Mouse (Mus musculus) hindbrain, embryonic 15.5 days (tissue): ENCODE data around the gene Gm867. TPM values are rescaled to one million over a fixed set of nuclear protein-coding genes. Genes with fewer than 3 reads are reported as not detected.
A peak's percentile ranks its signal among the peaks of the same experiment; 100 is the strongest.

ENCODE experiments used
- ATAC-seq: fragments of 200-750 bp; cut with Nextera tagmentation; 2 replicates; pipeline ENCODE4 v1.8.0; 2017; ENCODE audit warnings: low read depth, moderate number of reproducible peaks, moderate TSS enrichment; ENCODE audit not compliant: low FRiP score
- H3K27ac ChIP-seq: fragments of 300-500 bp; sonication (generic); replicated peaks from 2 replicates; pipeline ENCODE4 v1.5.1; 2015; ENCODE audit warnings: mild to moderate bottlenecking, inconsistent platforms
- H3K27me3 ChIP-seq: fragments of 300-500 bp; sonication (generic); 2 replicates; pipeline ENCODE4 v1.6.1; 2015; ENCODE audit warnings: control low read depth, inconsistent platforms
- H3K36me3 ChIP-seq: fragments of 300-500 bp; sonication (generic); 2 replicates; pipeline ENCODE4 v1.6.1; 2015; ENCODE audit warnings: control low read depth, inconsistent platforms
- H3K4me1 ChIP-seq: fragments of 300-500 bp; sonication (generic); replicated peaks from 2 replicates; pipeline ENCODE4 v1.6.1; 2015; ENCODE audit warnings: control low read depth, inconsistent platforms
- H3K4me2 ChIP-seq: fragments of 300-500 bp; sonication (generic); 2 replicates; pipeline ENCODE4 v1.6.1; 2015; ENCODE audit warnings: moderate library complexity, mild to moderate bottlenecking, inconsistent platforms
- H3K4me3 ChIP-seq: fragments of 300-500 bp; sonication (generic); 2 replicates; pipeline ENCODE4 v1.5.1; 2015; ENCODE audit warnings: mild to moderate bottlenecking, inconsistent platforms
- H3K9ac ChIP-seq: fragments of 300-500 bp; sonication (generic); 2 replicates; pipeline ENCODE4 v1.6.1; 2015; ENCODE audit warnings: inconsistent platforms
- H3K9me3 ChIP-seq: fragments of 300-500 bp; sonication (generic); 2 replicates; pipeline ENCODE4 v1.6.1; 2016; ENCODE audit warnings: control low read depth, inconsistent platforms
- WGBS: fragments of 180-500 bp; shearing (Covaris S2); methylation state at CpG from one replicate; pipeline ENCODE4 v1.1.7; 2015; 5-methylcytosine and 5-hydroxymethylcytosine counted together
- polyA plus RNA-seq: library from polyadenylated mRNA; unstranded; fragments of >200 nt; fragmentation: Nextera tagmentation; extraction: Ambion mirVana; gene quantifications from 2 replicates; pipeline ENCODE4 v1.2.1, GENCODE M21; 2015

The Gm867 gene
- 1.1 and 1.6 TPM in 2 replicates for polyA plus RNA-seq

DNA sequence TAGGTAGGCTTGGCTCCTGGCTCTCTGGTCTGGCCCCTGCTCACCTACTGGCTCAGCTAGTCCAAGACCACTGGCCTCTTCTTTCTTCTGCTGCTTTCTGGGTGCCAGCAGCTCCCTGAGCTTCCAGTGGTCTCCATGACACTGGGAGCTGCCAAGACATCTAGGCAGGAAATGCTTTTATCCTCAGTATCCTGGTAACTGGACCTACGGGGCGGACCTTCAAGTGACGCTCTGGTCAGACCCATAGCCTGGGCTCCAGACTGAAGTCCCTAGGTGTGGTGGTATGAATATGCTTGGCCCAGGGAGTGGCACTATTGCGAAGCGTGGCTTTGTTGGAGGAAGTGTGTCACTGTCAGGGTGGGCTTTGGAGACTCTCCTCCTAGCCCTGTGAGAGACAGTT, at the start of gene Gm867:
Gene Gm867, minus strand, starts transcription at position 153 of the 400 bp plus-strand sequence.
- no peak within 1 kb of the TSS for H3K27ac ChIP-seq
- H3K9ac ChIP-seq: no peak within 1 kb of the TSS
- no peak within 1 kb of the TSS for H3K4me3 ChIP-seq
- H3K9me3 ChIP-seq: no peaks in the 10 kb centered on the region
- H3K27me3 ChIP-seq: no peaks in the 10 kb centered on the region
- WGBS: 68% methylated on average over 5 of the region's 5 CpGs
- H3K36me3 ChIP-seq: no peaks in the 10 kb centered on the region
- H3K4me2 ChIP-seq: no peak within 1 kb of the TSS
- no peak for ATAC-seq
- peaks cover 23% of the 10 kb centered on the region for H3K4me1 ChIP-seq

DNA sequence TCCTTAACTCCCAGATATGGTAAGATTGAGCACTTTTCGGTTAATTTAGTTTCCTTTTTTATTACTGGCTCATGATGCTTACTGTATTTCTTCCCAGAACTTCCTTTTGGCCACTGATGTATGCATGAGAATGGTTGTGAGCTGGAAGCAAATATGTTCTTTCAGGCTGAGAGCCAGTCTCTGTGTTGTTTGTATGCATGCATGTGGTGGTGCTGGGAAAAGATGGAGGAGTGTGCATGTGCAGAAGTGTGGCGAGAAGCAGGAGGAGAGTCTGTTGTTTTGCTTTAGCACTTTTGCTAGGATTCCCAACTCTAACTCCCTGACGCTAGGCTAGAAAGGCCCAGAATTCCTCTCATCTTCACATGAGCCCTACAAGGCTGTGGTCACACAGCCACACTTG, 39.0 kb upstream of the Gm867 start:
- no peaks in the 10 kb centered on the region for H3K27me3 ChIP-seq
- no peak overlapping the region for H3K27ac ChIP-seq
- no peaks in the 10 kb centered on the region for H3K9me3 ChIP-seq
- H3K4me3 ChIP-seq: no peak overlapping the region
- no peak overlapping the region for H3K9ac ChIP-seq
- no peaks in the 10 kb centered on the region for H3K4me1 ChIP-seq
- no peaks in the 10 kb centered on the region for H3K36me3 ChIP-seq
- WGBS: 96% methylated on average over 3 of the region's 3 CpGs
- H3K4me2 ChIP-seq: no peak overlapping the region
- ATAC-seq: no peak

DNA sequence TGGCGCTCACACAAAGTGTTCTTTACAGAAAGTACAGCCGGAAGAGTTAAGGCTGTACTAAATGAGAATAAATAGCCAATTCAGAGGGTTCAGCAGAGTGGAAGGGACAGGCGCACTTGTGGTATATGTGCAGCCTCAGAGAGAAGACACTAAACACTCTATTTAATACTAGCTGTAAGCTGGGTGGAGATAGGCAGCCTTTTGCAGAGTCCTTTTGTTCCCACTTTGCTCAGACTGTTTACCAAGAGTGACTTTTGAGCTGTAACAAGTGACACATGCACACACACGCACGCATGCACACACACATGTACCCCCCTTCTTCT, 38.3 kb upstream of the Gm867 start:
- no peak for ATAC-seq
- Histone ChIP-seq H3K27ac (no peak overlapping the region), H3K4me1 (no peaks in the 10 kb centered on the region), H3K4me2 (no peak overlapping the region), H3K36me3 (no peaks in the 10 kb centered on the region), H3K9ac (no peak overlapping the region), H3K9me3 (no peaks in the 10 kb centered on the region), H3K27me3 (no peaks in the 10 kb centered on the region), H3K4me3 (no peak overlapping the region)
- 67% methylated on average over 5 of the region's 5 CpGs for WGBS

- Histone ChIP-seq H3K4me2 (no peak overlapping the region), H3K4me1 (no peaks in the 10 kb centered on the region), H3K9ac (no peak overlapping the region), H3K9me3 (no peaks in the 10 kb centered on the region), H3K4me3 (no peak overlapping the region), H3K27me3 (no peaks in the 10 kb centered on the region), H3K36me3 (no peaks in the 10 kb centered on the region), H3K27ac (no peak overlapping the region)
- 41% methylated on average over 10 of the region's 10 CpGs for WGBS
- no peak for ATAC-seq
These were observed 37.8 kb upstream of the Gm867 start for GRCm38 (mm10) chr10:75978119-75978834.

GRCm38 (mm10) chr10:75975216-75975615, 34.7 kb upstream of the Gm867 start:
- no peaks in the 10 kb centered on the region for H3K9me3 ChIP-seq
- H3K27me3 ChIP-seq: no peaks in the 10 kb centered on the region
- H3K4me2 ChIP-seq: no peak overlapping the region
- ATAC-seq: no peak
- 70% methylated on average over 5 of the region's 5 CpGs for WGBS
- no peak overlapping the region for H3K9ac ChIP-seq
- H3K4me1 ChIP-seq: no peaks in the 10 kb centered on the region
- no peak overlapping the region for H3K27ac ChIP-seq
- no peaks in the 10 kb centered on the region for H3K36me3 ChIP-seq
- no peak overlapping the region for H3K4me3 ChIP-seq

GRCm38 (mm10) chr10:75973846-75974245, 33.4 kb upstream of the Gm867 start:
- H3K27me3 ChIP-seq: no peaks in the 10 kb centered on the region
- no peak for ATAC-seq
- no peaks in the 10 kb centered on the region for H3K36me3 ChIP-seq
- no peaks in the 10 kb centered on the region for H3K9me3 ChIP-seq
- WGBS: 94% methylated on average over 10 of the region's 10 CpGs
- no peak overlapping the region for H3K4me2 ChIP-seq
- H3K27ac ChIP-seq: no peak overlapping the region
- H3K4me1 ChIP-seq: no peaks in the 10 kb centered on the region
- H3K4me3 ChIP-seq: no peak overlapping the region
- no peak overlapping the region for H3K9ac ChIP-seq

- WGBS: 24% methylated on average over 20 of the region's 20 CpGs
- H3K9me3 ChIP-seq: no peaks in the 10 kb centered on the region
- no peaks in the 10 kb centered on the region for H3K36me3 ChIP-seq
- H3K27me3 ChIP-seq: peaks cover 4% of the 10 kb centered on the region; the same call in 1 of the 2 replicates
- peak within 1 kb of the TSS; percentile 7; the same call in 1 of the 2 replicates for H3K4me3 ChIP-seq
- H3K9ac ChIP-seq: no peak within 1 kb of the TSS
- no peak within 1 kb of the TSS for H3K27ac ChIP-seq
- ATAC-seq: no peak
- H3K4me1 ChIP-seq: peaks cover 15% of the 10 kb centered on the region
- peak within 1 kb of the TSS; percentile 47 for H3K4me2 ChIP-seq
These were observed 13.9 kb upstream of the Gm867 start, which contains the start of gene Gm5134 for GRCm38 (mm10) chr10:75954381-75954811. Gm5134 (plus strand) TSS chr10:75954514.

GRCm38 (mm10) chr10:75951424-75952050, 11.1 kb upstream of the Gm867 start:
- H3K4me3 ChIP-seq: peak overlapping the region; percentile 36
- H3K27ac ChIP-seq: no peak overlapping the region
- peaks cover 15% of the 10 kb centered on the region for H3K4me1 ChIP-seq
- 4% methylated on average over 13 of the region's 13 CpGs for WGBS
- H3K9me3 ChIP-seq: no peaks in the 10 kb centered on the region
- 0 out of 2 replicates have a peak, but pooled peaks have one; percentile 21 for ATAC-seq
- H3K27me3 ChIP-seq: peaks cover 6% of the 10 kb centered on the region; the same call in 1 of the 2 replicates
- H3K9ac ChIP-seq: peak overlapping the region; percentile 39; the same call in 1 of the 2 replicates
- H3K4me2 ChIP-seq: peak overlapping the region; percentile 74
- no peaks in the 10 kb centered on the region for H3K36me3 ChIP-seq

- H3K27ac ChIP-seq: no peak overlapping the region
These were observed 10.3 kb upstream of the Gm867 start for GRCm38 (mm10) chr10:75950791-75951210.

DNA sequence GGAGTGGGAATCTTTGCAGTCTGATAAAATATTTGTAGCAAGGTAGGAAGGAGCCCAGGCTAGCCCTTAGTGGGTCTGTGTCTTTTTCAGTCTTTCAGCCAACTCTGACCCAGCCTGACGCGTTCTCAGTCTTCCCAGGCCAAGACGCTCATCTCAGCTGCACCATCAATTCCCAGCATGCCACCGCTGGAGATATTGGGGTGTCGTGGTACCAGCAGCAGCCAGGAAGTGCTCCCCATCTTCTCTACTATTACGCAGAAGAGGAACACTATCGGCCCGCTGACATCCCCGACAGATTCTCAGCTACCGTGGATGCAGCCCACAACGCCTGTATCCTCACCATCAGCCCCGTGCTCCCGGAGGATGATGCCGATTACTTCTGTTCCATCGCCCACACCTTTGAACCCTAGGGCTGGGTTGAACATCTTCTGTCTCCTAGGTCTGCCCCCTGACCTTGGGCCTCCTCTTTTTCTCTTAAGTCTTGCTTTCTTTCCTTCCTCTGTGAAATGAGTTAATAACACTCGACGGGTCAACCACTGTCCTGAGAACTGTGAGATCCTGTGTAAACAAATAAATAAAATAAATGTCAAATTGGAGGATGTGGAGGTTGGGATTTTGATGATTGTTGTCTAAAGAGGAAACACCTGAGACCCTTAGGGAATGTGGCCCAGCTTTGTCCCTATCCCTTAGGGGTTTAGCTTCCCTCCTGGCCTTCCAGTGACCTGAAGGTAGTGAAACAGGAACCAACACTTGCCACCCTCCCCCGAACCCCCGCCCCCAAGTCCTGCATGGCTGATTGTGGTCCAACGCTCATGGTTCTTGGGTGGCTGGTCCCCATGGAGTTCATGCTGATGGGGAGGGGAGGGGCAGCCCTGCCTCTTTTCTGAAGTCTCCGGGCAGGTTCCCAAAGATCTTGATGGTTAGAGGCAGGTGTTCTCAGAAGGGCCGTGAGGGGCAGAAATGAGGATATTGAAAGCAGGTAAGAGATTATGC, 8.9 kb upstream of the Gm867 start:
- H3K4me2 ChIP-seq: no peak overlapping the region
- H3K9me3 ChIP-seq: no peaks in the 10 kb centered on the region
- ATAC-seq: no peak
- H3K4me1 ChIP-seq: peaks cover 18% of the 10 kb centered on the region
- no peaks in the 10 kb centered on the region for H3K36me3 ChIP-seq
- H3K4me3 ChIP-seq: no peak overlapping the region
- no peak overlapping the region for H3K27ac ChIP-seq
- 83% methylated on average over 22 of the region's 22 CpGs for WGBS
- peaks cover 6% of the 10 kb centered on the region; the same call in 1 of the 2 replicates for H3K27me3 ChIP-seq
- H3K9ac ChIP-seq: no peak overlapping the region

More at GRCm38 (mm10) chr10:75950791-75951210, 10.3 kb upstream of the Gm867 start:
- Histone ChIP-seq H3K4me3 (peak overlapping the region; percentile 36), H3K27me3 (peaks cover 6% of the 10 kb centered on the region; the same call in 1 of the 2 replicates), H3K9me3 (no peaks in the 10 kb centered on the region), H3K36me3 (no peaks in the 10 kb centered on the region), H3K4me2 (peak overlapping the region; percentile 74), H3K9ac (peak overlapping the region; percentile 39), H3K4me1 (peaks cover 15% of the 10 kb centered on the region)
- WGBS: 2% methylated on average over 20 of the region's 23 CpGs
- ATAC-seq: peak; percentile 57

- peaks cover 6% of the 10 kb centered on the region; the same call in 1 of the 2 replicates for H3K27me3 ChIP-seq
- no peak overlapping the region for H3K4me2 ChIP-seq
- ATAC-seq: no peak
- H3K36me3 ChIP-seq: no peaks in the 10 kb centered on the region
- H3K4me3 ChIP-seq: no peak overlapping the region
- 82% methylated on average over 5 of the region's 5 CpGs for WGBS
- H3K9ac ChIP-seq: no peak overlapping the region
- no peaks in the 10 kb centered on the region for H3K9me3 ChIP-seq
- no peak overlapping the region for H3K27ac ChIP-seq
- H3K4me1 ChIP-seq: peaks cover 22% of the 10 kb centered on the region
These were observed 7.6 kb upstream of the Gm867 start for GRCm38 (mm10) chr10:75948079-75948478.
